Mouse (Mus musculus) stomach, postnatal 0 days (tissue): Measurements from ENCODE around the gene P4htm.

ENCODE experiments used
- CTCF ChIP-seq: IDR thresholded peaks from 2 replicates; pipeline ENCODE4 v1.5.1; 2016; ENCODE audit warnings: antibody characterized with exemption, low read depth, mild to moderate bottlenecking, moderate library complexity
- EP300 ChIP-seq: optimal IDR thresholded peaks from 2 replicates; pipeline ENCODE3; 2016; ENCODE audit warnings: antibody characterized with exemption

DNA sequence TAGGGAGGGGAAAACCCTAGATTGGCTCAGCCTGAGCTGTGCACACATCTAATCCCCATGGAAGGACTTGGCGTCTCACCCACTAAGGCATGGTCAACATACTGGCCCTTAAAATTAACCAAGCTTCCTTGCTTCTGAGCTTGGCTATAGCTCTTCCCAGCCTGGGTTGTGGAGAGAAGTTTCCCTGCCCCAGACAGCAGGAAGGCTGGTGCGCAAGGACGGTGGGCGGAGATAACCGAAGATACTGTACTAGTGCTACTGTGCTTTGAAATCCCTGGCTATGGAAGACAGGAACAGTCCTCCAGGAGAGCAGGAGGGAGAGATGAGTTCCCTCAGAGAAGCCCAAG, 18.1 kb downstream of the P4htm start:
- TF ChIP-seq CTCF: no peak
- TF ChIP-seq EP300: no peak
